Mouse (Mus musculus) bone marrow macrophage, adult 2 months (primary cell): Measurements from ENCODE around the gene Eef1b2.

Experiments
- CTCF ChIP-seq: IDR thresholded peaks from 2 replicates; pipeline ENCODE4 v1.5.1; 2012; ENCODE audit warnings: low read depth, mild to moderate bottlenecking, low read length, moderate library complexity
- POLR2A ChIP-seq: IDR thresholded peaks from 2 replicates; pipeline ENCODE4 v1.6.1; 2012; ENCODE audit warnings: mild to moderate bottlenecking, low read depth, low read length, borderline replicate concordance

- no peak for TF ChIP-seq POLR2A
- no peak for TF ChIP-seq CTCF
Measured at GRCm38 (mm10) chr1:63190851-63191250, 14.2 kb downstream of the Eef1b2 start.
